Mouse (Mus musculus) spleen, postnatal 36 days (tissue): Measurements from ENCODE around the gene Vmn2r74.

Experiments used
- DNase-seq, 2 experiments: peaks; one replicate each; pipeline ENCODE4 v3.0.0; 2022; ENCODE audit warnings: low spot score in 2 of 2, mixed read lengths in 1 of 2

Vmn2r74 gene

DNA sequence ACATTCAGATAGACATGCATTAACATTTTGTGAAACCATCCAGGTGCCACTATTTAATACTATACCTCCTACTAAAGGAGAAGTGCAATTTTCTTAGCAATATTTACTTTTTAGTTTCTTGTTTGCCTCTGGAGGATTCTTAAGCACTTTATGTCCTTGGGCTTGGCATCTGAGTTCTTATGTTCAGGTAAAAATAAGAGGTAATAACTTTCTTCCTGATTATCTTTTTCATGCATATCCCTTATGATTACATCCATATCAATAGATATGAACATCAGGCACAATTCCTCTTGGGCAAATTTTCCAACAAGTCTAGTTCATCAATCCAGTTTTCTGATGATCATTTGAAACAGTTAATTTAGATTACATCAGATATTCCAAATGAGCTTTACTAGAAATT is at the start of gene Vmn2r74:
Vmn2r74 (minus strand) TSS at position 101 of the 400 bp plus-strand sequence.
- DNase-seq: no peak

DNA sequence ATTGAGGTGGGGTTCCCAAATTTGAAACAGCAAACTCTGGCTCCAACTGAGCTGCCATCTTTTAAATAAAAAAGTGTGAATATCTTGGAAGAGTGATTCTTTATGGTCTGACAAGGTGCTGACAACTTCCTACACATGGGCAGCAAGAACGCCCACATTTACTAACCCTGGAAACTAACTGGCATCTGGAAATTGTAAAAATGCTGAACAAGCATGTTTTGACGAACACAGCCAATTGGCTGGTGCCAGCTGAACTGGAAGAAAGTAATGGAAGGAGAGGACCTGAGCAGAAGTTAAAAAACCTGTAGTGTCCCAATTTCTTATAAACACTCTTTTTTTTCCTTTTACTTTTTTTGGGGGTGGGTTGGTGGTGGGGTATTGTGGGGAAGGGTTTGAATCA is 46.1 kb upstream of the Vmn2r74 start:
- DNase-seq: no peak
